Mouse (Mus musculus): ENCODE measurements around the gene Lrrc8b.
A peak's percentile ranks its signal among the peaks of the same experiment; 100 is the strongest.

Gene Lrrc8b

DNA sequence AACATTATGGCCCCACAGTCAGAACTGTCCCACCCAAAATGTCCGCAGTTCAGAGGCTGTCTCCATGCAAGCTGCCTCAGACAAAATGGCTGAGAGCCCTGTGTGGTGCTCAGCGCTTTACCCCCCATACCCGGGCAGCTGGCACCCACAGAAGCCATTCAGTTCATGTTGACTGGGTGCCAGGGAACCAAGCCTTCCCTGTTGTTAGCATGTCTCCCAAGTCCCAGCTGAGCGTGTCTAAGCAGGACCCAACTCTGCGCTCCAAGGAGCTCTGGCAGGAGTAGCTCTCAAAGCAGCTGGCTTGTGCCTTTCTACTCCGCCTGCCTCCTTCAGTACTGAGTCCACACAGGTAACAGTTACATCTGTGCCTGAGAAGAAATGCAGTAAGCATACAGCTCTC is 68.7 kb downstream of the Lrrc8b start:
- DNase-seq (ENCODE audit: low spot score), result no peak

DNA sequence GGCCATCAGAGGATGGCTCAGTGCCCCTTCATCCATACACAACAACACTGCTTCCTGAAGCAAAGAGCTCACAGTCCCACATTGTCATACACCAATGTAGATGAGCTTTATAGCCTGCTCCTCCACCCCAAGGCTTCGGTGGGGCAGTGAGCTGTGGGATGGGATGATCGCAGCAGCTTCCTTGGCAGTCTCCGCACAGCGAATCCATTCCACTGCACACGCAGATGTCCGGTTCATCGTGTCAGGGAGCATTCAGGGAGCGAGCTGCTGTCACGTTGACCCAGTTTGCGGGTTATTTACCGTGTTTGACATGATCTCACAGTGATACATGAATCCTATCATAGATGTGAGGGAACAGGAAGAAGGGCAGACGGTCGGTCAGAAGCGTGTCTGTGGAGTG is 69.3 kb downstream of the Lrrc8b start:
- no peak for DNase-seq (ENCODE audit: low spot score)

DNA sequence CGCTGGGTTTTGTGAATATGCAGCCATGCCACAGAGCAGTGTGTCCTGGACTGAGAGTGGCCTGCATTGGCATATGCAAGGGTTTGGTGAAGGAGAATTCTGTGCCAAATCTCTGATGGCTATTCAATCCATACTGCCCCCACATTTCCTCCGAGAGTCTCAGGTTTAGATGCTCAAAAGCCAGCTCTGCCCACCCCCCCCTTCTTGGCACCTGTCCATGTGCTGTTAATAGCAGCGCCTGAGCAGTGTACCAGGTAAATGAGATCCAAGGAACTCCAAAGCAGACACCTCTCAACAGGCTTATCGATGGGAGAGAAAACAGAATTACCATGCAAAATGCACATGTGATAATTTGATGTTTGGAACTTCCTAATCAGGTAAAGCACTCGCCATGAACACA is 74.6 kb downstream of the Lrrc8b start:
- DNase-seq (ENCODE audit: low spot score), result no peak

DNA sequence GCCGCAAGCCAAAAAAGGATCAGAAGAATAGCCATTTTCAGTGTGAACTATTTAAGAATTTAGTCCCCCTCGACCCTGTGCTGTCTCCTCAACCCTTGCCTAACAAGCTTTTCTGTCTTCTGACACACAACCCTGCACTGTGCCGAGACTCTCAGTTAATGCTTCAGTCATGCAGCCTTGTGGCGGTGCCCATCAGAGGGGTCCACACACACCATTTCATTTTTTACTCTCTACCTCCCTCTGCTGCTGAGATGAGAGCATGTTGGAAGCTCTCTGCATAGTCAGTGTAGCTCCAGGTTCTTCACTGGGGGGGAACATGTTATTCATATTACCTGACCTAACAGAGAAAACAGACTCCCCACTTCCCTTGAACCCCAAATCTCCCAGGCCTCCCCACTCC is 75.8 kb downstream of the Lrrc8b start:
- DNase-seq (ENCODE audit: low spot score), result no peak

DNA sequence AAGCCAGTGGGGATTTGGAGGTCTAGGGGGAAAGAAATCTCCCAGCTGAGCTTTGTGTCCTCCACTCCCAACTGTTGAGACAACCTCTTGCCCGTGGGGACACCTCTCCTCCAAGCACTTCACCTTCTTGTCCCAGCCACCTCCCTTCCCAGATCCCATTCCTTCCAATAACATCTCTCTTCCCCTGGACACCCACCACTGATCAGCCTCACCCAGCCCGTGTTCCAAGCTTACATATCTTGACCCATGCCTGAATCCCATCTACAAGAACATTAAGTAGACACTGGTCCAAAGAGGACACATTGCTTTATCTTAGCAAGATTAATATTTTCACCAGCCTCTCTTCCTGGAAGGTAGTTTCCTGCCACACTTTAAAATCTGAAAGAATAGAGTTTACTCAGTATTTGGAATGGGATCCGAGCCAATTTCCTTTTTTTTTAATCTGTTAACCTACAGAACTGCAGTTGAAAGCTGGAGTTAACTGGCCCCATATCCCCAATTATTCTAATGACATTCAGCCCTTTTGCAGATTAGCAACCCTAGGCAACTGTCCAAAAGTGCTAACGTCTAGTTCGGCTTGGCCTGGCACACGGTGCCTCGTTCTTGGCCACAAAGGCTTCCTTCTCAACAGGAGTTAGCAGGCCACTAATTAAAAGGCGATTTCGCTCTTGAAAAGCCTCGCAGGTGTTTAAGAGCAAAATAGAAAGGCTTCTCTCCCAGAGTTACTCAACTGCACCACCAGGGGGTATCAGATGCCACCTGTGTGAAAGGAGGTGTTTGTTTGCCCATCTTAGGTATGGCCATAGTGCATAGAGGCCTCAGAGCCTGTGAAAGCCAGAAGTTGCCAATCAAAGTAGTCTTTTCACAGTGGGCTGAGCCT is 77.0 kb downstream of the Lrrc8b start:
- no peak for DNase-seq (ENCODE audit: low spot score)

DNA sequence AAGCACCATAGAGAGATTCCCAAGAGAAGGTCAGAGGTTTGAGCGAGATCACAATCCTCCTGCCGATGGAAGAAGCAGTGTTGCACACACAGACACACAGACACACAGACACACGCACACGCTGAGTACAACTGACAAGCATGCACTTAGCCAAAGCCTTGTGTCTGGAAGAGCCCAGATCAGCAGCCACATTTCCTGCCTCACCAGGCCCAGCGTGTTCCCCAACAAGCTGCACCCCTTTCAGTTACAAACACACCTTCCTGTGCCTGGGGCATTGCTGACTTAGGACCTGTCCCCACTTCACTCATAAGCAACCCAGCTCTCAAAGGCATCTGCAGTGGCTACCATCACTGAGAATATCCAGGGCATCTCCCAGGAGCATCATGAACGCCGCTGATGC is 77.8 kb downstream of the Lrrc8b start:
- no peak for DNase-seq (ENCODE audit: low spot score)

DNA sequence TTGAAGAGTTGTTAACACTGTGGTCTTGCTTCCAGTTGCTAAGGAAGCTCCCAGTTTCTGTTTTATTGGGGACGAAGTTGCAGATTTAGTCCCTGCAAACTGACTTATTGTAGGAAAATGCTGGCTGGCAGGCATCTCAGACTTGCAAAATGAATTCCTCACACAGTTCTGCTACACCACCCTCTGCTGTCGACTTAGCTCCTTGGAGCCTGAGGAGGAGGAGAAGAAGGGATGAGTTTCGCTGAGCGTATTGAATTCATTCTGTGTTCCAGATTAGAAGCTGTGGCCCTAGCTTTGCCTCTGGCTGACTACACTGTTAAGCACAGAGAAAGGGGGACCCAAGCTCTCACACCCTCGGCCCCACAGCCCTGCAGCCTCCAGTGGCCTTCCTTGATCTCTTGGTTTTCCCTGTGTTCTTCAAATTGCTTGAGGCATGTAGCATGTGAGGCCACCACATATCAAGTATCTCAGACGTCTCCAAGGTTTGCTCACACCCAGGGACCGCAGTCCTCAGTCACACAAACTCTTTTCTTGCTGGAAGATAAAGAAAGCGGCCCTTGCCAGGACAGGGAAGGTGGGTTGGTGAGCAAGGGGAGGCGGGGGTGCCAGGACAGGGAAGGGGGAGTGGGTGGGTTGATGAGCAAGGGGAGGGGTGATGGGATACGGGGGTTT is 78.8 kb downstream of the Lrrc8b start:
- DNase-seq (ENCODE audit: low spot score), result no peak

DNA sequence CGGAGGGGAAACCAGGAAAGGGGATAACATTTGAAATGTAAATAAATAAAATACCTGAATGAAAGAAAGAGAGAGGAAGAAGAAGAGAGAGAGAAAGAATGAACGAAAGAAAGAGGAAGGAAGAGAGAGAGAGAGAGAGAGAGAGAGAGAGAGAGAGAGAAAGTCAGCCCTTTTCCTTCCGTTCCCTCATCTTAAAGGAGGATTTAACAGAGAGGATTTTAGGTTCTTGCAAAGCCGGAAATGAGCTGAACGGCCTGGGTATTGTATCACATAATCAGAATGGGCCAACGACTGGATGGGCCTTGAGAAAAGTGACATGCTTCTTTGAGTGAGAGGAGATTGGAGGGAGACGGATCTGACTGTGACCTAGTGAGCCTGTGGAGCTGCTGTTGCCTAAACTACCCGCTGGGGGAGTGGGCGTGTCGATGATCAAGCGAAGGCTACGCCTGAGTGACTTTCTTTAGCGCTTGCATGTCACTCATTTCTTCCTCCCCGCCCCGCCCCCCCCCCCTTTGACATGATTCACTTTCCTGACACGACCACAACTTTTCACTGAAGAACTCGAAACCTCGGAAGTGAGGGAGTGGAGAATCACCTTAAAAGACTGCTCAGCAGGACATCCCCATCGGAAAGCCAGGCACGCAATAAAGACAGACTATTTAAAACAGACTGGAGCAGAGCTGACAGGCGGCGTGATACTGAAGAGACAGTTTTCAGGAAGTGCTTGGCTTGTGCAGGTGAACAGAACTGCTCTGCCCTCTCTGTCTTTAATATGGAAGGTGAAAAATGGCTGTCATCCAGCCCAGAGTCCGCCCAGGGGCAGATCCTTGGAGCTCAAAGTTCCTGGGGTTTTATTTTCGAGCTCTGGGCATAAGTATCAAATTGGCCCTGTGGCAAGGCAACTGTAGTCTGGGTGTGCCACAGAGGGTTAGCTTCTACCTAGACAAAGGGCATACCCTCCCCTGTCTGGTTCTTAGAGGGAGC is 79.6 kb downstream of the Lrrc8b start:
- DNase-seq (ENCODE audit: low spot score), result peak; percentile 67

DNA sequence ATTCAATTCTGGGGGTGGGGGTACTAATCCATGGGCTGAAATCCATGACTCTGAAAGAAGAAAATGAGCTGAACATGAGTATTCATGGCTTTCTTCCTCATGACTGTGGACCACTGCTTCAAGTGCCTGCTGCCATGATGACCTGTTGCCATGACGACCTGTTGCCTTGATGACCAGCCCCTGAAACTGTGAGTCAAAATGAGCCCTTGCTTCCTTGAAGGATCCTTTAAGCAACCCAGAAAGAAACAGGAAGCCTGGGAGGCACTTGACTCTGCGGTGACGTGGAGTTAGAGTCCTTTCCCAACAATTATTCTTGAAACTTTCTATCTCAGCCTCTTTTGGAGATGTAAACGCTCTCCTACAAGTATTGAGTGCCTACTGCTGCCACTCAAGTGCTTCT is 80.6 kb downstream of the Lrrc8b start:
- DNase-seq (ENCODE audit: low spot score), result no peak

DNA sequence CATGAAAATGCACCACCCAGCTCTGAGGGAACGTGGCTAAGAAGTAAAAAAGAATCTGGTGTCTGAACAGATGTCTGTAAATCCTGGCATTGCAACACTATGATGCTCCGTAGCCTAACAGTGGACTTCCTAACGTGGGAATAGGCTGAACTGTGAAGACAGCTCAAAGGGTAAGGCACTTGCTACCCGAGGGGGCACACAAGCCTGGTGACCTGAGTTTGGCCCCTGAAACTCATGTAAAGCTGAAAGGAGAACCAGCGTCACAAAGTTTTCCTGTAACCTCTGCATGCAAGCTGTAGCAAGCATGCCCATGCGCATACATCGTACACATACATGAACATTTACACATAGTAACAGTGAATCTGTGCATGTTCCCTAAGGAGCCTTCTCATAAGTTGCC is 81.0 kb downstream of the Lrrc8b start:
- DNase-seq (ENCODE audit: low spot score), result no peak

DNA sequence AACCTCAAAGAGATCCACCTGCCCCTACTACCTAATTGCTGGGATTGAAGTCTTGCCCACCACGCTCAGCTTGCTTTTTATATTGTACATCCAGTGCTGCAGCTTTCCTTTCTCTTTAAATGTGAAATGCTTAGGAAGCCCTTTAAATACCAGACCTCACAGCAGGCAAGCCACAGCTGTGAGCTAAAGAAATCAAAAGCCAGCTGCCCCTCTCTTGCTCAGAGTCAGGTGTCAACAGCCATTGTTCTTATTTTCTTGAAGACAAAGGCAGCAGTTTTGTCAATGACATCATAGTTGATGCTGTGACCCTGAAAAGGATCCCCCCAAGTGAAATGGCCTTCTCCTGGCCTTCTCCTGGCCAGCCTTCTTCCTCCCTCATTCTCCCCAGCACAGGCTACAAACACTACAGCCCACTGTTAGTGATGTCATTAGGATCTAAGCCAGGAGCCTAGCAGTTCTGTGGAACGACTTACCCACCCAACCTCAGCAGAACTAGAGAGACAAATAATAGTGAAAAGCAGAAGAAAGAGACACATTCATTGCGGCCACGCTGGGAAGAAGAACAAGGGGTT is 82.9 kb downstream of the Lrrc8b start:
- no peak for DNase-seq (ENCODE audit: low spot score)

DNA sequence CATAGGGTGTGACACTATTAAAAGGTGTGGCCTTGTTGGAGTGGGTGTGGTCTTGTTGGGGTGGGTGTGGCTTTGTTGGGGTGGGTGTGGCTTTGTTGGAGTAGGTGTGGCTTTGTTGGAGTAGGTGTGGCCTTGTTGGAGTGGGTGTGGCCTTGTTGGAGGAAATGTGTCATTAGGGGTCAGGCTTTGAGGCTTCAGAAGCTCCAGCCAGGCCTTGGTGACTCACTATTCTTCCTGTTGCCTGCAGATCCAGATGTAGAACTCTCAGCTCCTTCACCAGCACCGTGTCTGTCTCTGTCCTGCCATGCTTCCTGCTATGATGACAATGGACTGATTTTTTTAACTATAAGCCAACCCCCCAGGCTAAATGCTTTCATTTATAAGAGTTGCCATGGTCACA is 83.8 kb downstream of the Lrrc8b start:
- no peak for DNase-seq (ENCODE audit: low spot score)

DNA sequence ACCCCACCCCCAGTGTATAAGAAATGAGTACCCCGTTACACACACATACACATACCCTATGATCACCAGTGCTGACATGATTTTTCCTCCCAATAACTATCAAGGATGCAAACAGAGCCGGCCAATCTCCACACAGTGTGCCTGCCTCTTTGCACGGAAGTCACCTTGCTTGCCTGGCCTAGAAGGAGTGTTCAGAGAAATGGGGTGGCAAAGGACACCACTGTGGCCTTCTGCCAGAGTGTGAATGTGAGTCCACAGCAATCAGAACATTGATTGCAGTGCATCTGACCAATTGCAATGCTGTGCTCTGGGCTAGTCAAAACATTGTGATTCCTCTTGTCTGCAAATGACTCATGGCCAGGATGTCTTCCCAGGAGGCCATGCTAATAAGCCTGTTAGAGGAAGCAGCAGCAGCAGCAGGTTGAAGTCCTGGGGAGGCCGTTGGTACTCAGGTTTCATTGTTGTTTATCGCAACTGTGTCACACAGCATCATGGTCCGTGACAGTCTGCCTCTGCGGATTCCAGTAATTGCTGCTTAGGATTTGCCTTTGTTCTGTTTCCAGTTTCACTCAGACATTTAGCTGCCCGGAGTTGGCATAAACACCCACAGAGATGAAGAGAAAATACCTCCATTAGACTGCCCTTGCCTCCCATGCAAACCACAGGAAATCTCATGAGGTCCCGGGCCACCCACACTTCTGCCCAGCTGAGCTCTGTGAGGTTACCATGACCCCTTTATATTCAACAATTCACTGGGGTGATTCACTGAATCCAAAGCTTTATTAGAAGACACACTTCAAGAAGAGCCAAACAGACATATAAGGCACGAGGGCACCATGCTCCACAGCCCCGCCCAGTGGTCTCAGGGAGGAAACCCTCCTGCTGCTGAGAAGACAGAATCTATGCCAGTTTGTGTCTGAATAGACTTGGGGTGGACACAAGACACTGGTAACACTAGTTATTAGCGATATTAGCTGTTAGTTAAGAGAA is 84.9 kb downstream of the Lrrc8b start:
- DNase-seq (ENCODE audit: low spot score), result peak; percentile 41

DNA sequence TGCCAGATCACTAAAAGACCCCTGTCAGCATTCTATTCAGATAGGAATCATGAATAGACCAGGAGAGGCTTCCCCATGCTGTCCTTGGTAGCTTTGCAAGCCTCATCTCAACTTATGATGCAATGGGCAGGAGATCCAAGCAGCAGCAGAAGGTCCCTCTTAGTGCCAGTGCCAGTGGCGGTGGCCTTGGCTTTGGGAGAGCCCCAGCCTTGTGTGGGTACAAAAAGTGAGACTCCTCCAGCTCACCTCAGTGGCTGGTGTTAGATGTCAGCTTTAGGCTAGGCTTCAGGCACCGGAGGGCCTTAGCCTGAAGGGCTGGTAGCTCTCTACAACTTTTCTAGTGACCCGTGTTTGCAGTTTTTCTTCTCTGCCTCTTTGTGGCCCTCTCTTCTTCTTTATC is 85.6 kb downstream of the Lrrc8b start:
- DNase-seq (ENCODE audit: low spot score), result no peak

DNA sequence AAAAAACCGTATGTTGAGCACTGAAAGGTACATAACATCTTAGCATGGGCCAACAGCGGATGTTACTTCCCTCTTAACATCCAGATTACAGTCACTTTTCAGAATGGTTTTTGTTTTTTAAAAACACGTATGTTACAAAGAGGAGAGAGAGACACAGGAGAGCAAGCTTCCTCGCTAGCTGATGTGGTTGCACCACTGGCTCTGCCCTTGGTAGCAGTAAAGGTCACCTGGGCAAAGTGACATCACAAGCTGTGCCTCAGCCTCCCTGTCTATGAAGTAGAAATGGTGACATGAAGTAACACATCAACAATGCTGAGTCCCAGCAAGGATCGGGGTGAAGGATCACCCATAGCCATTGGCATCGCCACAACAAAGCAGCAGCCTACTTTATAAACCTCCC is 93.2 kb downstream of the Lrrc8b start:
- no peak for DNase-seq (ENCODE audit: low spot score)

DNA sequence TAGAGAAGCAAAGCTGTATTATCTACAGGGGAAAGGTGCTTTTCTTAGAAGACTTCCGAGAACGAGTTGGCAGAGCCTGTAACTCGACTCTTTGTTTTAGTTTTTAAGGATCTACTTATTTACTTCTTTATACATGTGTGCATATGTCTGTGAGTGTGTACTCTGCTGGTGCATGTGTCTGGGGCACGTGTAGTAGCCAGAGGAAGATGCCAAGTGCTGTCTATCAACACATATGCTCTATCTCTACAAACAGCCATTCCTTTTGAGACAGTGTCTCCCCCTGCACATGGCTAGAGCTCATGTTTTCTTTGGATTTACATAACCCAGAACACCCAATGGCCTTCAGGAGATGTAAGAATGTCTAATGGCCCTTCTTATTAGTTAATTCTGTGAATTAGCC is 96.7 kb downstream of the Lrrc8b start:
- no peak for DNase-seq (ENCODE audit: low spot score)

DNA sequence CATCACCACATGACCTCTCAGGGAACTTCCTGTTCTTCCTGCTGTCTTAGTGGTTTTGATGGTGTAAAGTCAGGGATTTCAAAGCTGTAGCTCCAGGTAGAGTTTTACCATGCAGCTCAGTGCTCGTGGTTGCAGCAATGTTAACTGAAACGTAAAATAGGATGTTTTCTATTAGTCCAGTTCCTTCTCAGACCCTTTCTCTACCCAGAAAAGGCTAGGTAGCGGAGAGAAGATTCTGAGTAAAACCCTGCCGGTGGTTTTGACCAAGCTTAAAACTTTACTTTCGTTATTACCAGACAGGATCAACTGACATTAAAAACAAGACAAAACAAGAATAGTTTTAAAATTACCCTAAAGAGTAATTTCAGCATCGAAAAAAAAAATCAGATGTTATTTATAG is 100.0 kb downstream of the Lrrc8b start:
- no peak for DNase-seq (ENCODE audit: low spot score)

DNA sequence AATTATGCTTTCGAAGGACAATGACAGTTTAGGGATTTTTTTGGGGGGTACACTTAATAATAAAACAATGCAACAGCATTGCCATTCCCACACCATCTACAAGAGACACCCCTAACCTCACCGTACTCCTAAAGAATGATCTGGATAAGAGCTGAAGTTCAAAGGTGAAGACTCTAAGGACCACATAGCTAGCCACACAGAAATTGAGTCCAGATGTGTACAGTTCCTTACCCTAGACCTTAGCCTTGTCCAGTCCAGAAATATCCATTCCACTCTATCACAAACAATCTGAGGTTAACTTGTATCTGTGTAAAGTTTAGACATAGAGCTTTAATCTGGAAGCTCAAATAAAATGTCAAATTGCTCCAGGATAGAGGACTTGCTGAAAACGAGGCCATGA is 100.7 kb downstream of the Lrrc8b start:
- no peak for DNase-seq (ENCODE audit: low spot score)

DNA sequence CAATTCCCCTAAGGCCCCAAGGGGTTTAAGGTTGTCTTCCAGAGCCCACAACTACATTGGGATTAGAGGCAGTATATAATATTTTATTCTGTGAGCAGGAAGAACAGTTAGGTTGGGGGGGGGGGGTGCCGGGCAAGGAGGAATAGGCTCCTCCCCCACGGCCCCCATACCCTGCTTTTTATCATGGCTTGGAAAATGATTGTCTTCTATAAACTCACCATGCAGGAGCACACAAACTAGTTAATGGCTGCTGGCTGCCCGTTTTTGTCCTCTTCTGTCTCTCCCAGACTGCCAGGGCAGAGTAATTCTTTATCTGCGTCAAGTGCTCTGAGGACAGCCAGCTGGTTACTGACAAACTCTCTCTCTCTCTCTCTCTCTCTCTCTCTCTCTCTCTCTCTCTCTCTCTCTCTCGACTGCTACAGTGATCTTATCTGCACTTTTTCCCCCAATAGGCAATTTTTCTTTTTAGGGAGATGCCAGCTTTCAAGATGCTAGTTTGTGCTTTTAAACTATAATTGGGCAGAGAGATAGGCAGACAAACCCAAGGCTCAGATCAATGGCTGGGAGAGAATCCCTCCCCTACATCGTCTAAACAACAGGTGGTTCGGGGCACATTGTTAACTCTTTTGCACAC is 102.5 kb downstream of the Lrrc8b start:
- DNase-seq (ENCODE audit: low spot score), result no peak

DNA sequence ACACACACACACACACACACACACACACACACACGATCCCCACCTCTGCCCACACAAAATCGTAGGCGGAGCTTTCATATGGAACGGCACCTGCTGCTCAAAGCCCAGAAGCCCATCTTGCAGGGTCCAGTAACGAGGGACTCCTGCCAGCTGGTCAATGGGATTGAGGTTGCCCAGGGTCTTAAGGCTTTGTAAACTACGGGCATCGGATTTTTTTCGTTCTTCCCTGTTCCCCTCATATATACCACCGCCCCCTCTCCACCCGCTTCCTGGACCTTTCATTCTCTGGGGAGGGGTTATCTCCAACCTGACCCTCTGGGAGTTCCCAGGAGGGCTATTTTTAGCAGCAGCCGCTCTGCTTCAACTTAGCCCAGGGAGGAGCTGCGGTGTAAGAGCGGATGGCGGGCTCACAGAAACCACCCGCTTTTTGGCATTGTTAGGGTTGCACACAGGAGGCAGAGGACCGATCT is 103.1 kb downstream of the Lrrc8b start:
- no peak for DNase-seq (ENCODE audit: low spot score)

All from ovary, adult 18-20 months (tissue).